Mouse (Mus musculus): ENCODE data around the gene Rora.

- no peak for TF ChIP-seq CTCF (IDR thresholded peaks at IDR 0.05; ENCODE audit: low read depth)
- no peak for TF ChIP-seq EP300 (IDR thresholded peaks at IDR 0.05; ENCODE audit: low read depth)
Observed at GRCm38 (mm10) chr9:68769638-68770037, 116.1 kb downstream of the Rora start.
